Comparison of ENCODE assay signal across 9 mouse cellular contexts in the genomic region with DNA sequence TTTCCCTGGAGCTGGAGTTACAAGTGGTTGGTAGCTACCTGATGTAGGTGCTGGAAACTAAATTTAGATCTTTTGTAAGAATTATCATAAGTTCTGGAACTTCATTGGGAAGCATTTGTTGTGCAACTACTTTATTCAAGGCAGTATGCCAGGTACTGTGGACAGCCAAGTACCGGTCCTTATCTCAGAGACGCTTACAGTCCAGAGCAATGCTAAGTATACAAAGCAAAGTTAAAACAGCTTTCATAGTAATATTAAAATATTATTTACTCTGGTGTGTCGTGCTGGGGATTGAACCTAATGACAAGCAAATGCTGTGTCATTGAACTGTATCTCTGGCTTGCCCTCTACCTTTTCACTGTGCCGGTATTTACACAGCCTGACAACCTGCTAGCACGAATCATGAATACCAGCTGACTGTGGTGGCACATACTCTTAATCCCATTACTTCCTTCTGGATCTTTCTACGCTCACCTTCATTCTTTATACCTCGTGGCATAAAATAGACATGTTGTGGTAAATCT. TPM values are rescaled to one million over a fixed set of nuclear protein-coding genes. Genes with fewer than 3 reads are reported as not detected.
DNase-seq lines count a peak whose midpoint lies in the region; ATAC-seq and TF ChIP-seq lines count a peak whose summit lies in the region.
"Not testable (repeated sequence)": the region's sequence is repeated elsewhere in the genome, so short reads cannot be mapped to it uniquely, and the experiment has no call there.
"Had no signal": no experiment of that assay in that cellular context is flagged by ENCODE, and none has a peak within 500 bp of the region (broad histone marks: within the 10 kb centered on the region; RNA-seq: fewer than 3 reads in every experiment).

No protein-coding gene starts in this region.

- not testable (repeated sequence) for H3K9ac ChIP-seq in lung, postnatal 0 days (replicated peaks; ENCODE audit: low read depth); stomach, postnatal 0 days (ENCODE audit: low read length)

- H3K9me3 ChIP-seq in lung, postnatal 0 days (ENCODE audit: low read length); stomach, postnatal 0 days (ENCODE audit: control insufficient read depth, low read length): not testable (repeated sequence)

- H3K36me3 ChIP-seq in lung, postnatal 0 days (ENCODE audit: insufficient read depth, low read length); stomach, postnatal 0 days (ENCODE audit: control insufficient read depth, insufficient read depth, low read length): not testable (repeated sequence)

- DNase-seq in lung, postnatal 0 days (ENCODE audit: low spot score); stomach, postnatal 0 days (ENCODE audit: low spot score): not testable (repeated sequence)

- peak; percentile 64 for ATAC-seq in lung, postnatal 0 days
- ATAC-seq in stomach, postnatal 0 days (ENCODE audit: low FRiP score, low TSS enrichment): peak; percentile 97

- H3K27me3 ChIP-seq in lung, postnatal 0 days (replicated peaks; ENCODE audit: insufficient read depth, low read length); stomach, postnatal 0 days (ENCODE audit: control insufficient read depth, insufficient read depth, low read length): not testable (repeated sequence)

- H3K27ac ChIP-seq in lung, postnatal 0 days (ENCODE audit: low read length); stomach, postnatal 0 days (replicated peaks): not testable (repeated sequence)

- not testable (repeated sequence) for H3K4me3 ChIP-seq in lung, postnatal 0 days (ENCODE audit: low read depth, low read length); stomach, postnatal 0 days (ENCODE audit: low read depth, low read length)

- not testable (repeated sequence) for H3K4me1 ChIP-seq in lung, postnatal 0 days (ENCODE audit: insufficient read depth, low read depth, low read length); stomach, postnatal 0 days (replicated peaks; ENCODE audit: control insufficient read depth, insufficient read depth)

- H3K4me2 ChIP-seq in lung, postnatal 0 days (replicated peaks; ENCODE audit: low read depth, low read length); stomach, postnatal 0 days (replicated peaks; ENCODE audit: low read depth): not testable (repeated sequence)

- no CpG with 5 or more reads among the region's 7 CpGs for WGBS in lung, postnatal 0 days
- WGBS in stomach, postnatal 0 days: no CpG with 5 or more reads among the region's 7 CpGs

- TF ChIP-seq CTCF in lung, postnatal 0 days (IDR thresholded peaks at IDR 0.05); stomach, postnatal 0 days (IDR thresholded peaks at IDR 0.05; ENCODE audit: low read depth): not testable (repeated sequence)

- not testable (repeated sequence) for TF ChIP-seq EP300 in lung, postnatal 0 days (IDR thresholded peaks at IDR 0.05); stomach, postnatal 0 days (optimal IDR thresholded peaks at IDR 0.05)

RNA-seq across cellular contexts. Expression of a gene that starts 12.2 kb away (rescaled TPM):
- 41.1 and 47.5 TPM in 2 replicates for polyA plus RNA-seq in lung, postnatal 0 days (2015; fragmentation: Nextera tagmentation; extraction: Ambion mirVana)
- polyA plus RNA-seq in stomach, postnatal 0 days (2015; fragmentation: Nextera tagmentation; extraction: Ambion mirVana): 43.6 and 44.8 TPM in 2 replicates

RNA-seq across cellular contexts. Expression of a gene that starts 32.3 kb away (rescaled TPM):
- polyA plus RNA-seq in lung, postnatal 0 days (2015; fragmentation: Nextera tagmentation; extraction: Ambion mirVana): not detected in 2 replicates
- polyA plus RNA-seq in stomach, postnatal 0 days (2015; fragmentation: Nextera tagmentation; extraction: Ambion mirVana): not detected in 2 replicates
- polyA plus RNA-seq: activated CD4-positive, CD25-positive, alpha-beta regulatory T cell, adult 4 months; adrenal gland, adult 2 months; brain, embryonic 14.5 days; C2C12; cerebellum, adult 2 months; G1E; Patski had no signal

RNA-seq across cellular contexts. Expression of a gene that starts 42.8 kb away (rescaled TPM):
- polyA plus RNA-seq in lung, postnatal 0 days (2015; fragmentation: Nextera tagmentation; extraction: Ambion mirVana): 53.0 and 56.1 TPM in 2 replicates
- 28.1 and 30.2 TPM in 2 replicates for polyA plus RNA-seq in stomach, postnatal 0 days (2015; fragmentation: Nextera tagmentation; extraction: Ambion mirVana)
